Mouse (Mus musculus) heart, embryonic 11.5 days (tissue): ENCODE data around the gene Mrps18a. TPM values are rescaled to one million over a fixed set of nuclear protein-coding genes. Genes with fewer than 3 reads are reported as not detected.
A peak's percentile ranks its signal among the peaks of the same experiment; 100 is the strongest.

Source experiments
- ATAC-seq: fragments of 200-750 bp; cut with Nextera tagmentation; replicated peaks from 2 replicates; pipeline ENCODE4 v1.8.0; 2017; ENCODE audit warnings: moderate library complexity; ENCODE audit not compliant: insufficient number of reproducible peaks, low FRiP score, low TSS enrichment
- H3K27ac ChIP-seq: fragments of 300-500 bp; sonication (generic); 2 replicates; pipeline ENCODE4 v1.5.1; 2014; ENCODE audit warnings: mild to moderate bottlenecking, low read depth, low read length
- H3K27me3 ChIP-seq: fragments of 300-500 bp; sonication (generic); 2 replicates; pipeline ENCODE4 v1.6.1; 2014; ENCODE audit warnings: mild to moderate bottlenecking, low read length, mixed read lengths; ENCODE audit not compliant: control insufficient read depth, insufficient read depth
- H3K36me3 ChIP-seq: fragments of 300-500 bp; sonication (generic); 2 replicates; pipeline ENCODE4 v1.6.1; 2014; ENCODE audit warnings: mild to moderate bottlenecking, low read length, moderate library complexity, mixed read lengths; ENCODE audit not compliant: control insufficient read depth, insufficient read depth
- H3K4me1 ChIP-seq: fragments of 300-500 bp; sonication (generic); 2 replicates; pipeline ENCODE4 v1.6.1; 2014; ENCODE audit warnings: low read length; ENCODE audit not compliant: control insufficient read depth, insufficient read depth
- H3K4me2 ChIP-seq: fragments of 300-500 bp; sonication (generic); 2 replicates; pipeline ENCODE4 v1.6.1; 2014; ENCODE audit warnings: mild to moderate bottlenecking, moderate library complexity
- H3K4me3 ChIP-seq: fragments of 300-500 bp; sonication (generic); 2 replicates; pipeline ENCODE4 v1.5.1; 2014; ENCODE audit warnings: low read depth, low read length
- H3K9ac ChIP-seq: fragments of 300-500 bp; sonication (generic); 2 replicates; pipeline ENCODE4 v1.6.1; 2014; ENCODE audit warnings: mild to moderate bottlenecking, low read depth, low read length, moderate library complexity
- H3K9me3 ChIP-seq: fragments of 300-500 bp; sonication (generic); replicated peaks from 2 replicates; pipeline ENCODE4 v1.6.1; 2016; ENCODE audit warnings: low read length; ENCODE audit not compliant: control insufficient read depth
- WGBS: fragments of 180-500 bp; shearing (Covaris S2); extraction: QIAGEN DNeasy Blood & Tissue Kit; methylation state at CpG from one replicate; pipeline ENCODE4 v1.1.7; 2014; ENCODE audit not compliant: insufficient replicate concordance; 5-methylcytosine and 5-hydroxymethylcytosine counted together
- polyA plus RNA-seq: library from polyadenylated mRNA; unstranded; fragments of >200 nt; fragmentation: Nextera tagmentation; extraction: Ambion mirVana; gene quantifications from 2 replicates; pipeline ENCODE4 v1.2.1, GENCODE M21; 2014

The Mrps18a gene
- polyA plus RNA-seq, 1 experiment from 2014 or later: 123 TPM

GRCm38 (mm10) chr17:46160686-46161085 is 49.9 kb downstream of the Mrps18a start, which contains the start of gene Gtpbp2:
Gene Gtpbp2 (plus strand): TSS chr17:46161032.
- Histone ChIP-seq H3K4me3 (peak within 1 kb of the TSS; percentile 63), H3K36me3 (peaks cover 15% of the 10 kb centered on the region), H3K9ac (peak within 1 kb of the TSS; percentile 87), H3K4me2 (peak within 1 kb of the TSS; percentile 84), H3K9me3 (no peaks in the 10 kb centered on the region), H3K27ac (peak within 1 kb of the TSS; percentile 91), H3K4me1 (peaks cover 24% of the 10 kb centered on the region), H3K27me3 (no peaks in the 10 kb centered on the region)
- under 1% methylated on average over 23 of the region's 23 CpGs for WGBS
- peak; percentile 87 for ATAC-seq

GRCm38 (mm10) chr17:46161179-46161578 is 50.4 kb downstream of the Mrps18a start:
- under 1% methylated on average over 18 of the region's 19 CpGs for WGBS
- peaks cover 24% of the 10 kb centered on the region for H3K4me1 ChIP-seq
- peak overlapping the region; percentile 87 for H3K9ac ChIP-seq
- H3K9me3 ChIP-seq: no peaks in the 10 kb centered on the region
- ATAC-seq: no peak
- peak overlapping the region; percentile 63 for H3K4me3 ChIP-seq
- H3K27me3 ChIP-seq: no peaks in the 10 kb centered on the region
- peak overlapping the region; percentile 80 for H3K4me2 ChIP-seq
- peaks cover 20% of the 10 kb centered on the region for H3K36me3 ChIP-seq
- H3K27ac ChIP-seq: peak overlapping the region; percentile 67

GRCm38 (mm10) chr17:46161710-46162109 is 50.9 kb downstream of the Mrps18a start:
- peaks cover 25% of the 10 kb centered on the region for H3K36me3 ChIP-seq
- peak overlapping the region; percentile 63 for H3K4me3 ChIP-seq
- H3K27ac ChIP-seq: peak overlapping the region; percentile 67; the same call in 1 of the 2 replicates
- peak overlapping the region; percentile 80 for H3K4me2 ChIP-seq
- peak overlapping the region; percentile 87 for H3K9ac ChIP-seq
- ATAC-seq: no peak
- WGBS: 47% methylated on average over 9 of the region's 9 CpGs
- peaks cover 24% of the 10 kb centered on the region for H3K4me1 ChIP-seq
- H3K9me3 ChIP-seq: no peaks in the 10 kb centered on the region
- no peaks in the 10 kb centered on the region for H3K27me3 ChIP-seq

- Histone ChIP-seq H3K36me3 (peaks cover 30% of the 10 kb centered on the region), H3K9me3 (no peaks in the 10 kb centered on the region), H3K4me1 (peaks cover 24% of the 10 kb centered on the region), H3K9ac (no peak overlapping the region), H3K27ac (no peak overlapping the region), H3K4me3 (0 out of 2 replicates have a peak overlapping the region, but pooled peaks have one; percentile 14), H3K4me2 (peak overlapping the region; percentile 80), H3K27me3 (no peaks in the 10 kb centered on the region)
- no peak for ATAC-seq
- 87% methylated on average over 7 of the region's 7 CpGs for WGBS
Measured at GRCm38 (mm10) chr17:46162551-46162950, 51.8 kb downstream of the Mrps18a start.

- H3K4me3 ChIP-seq: no peak overlapping the region
- no peak overlapping the region for H3K27ac ChIP-seq
- H3K9me3 ChIP-seq: no peaks in the 10 kb centered on the region
- no peak for ATAC-seq
- peaks cover 25% of the 10 kb centered on the region for H3K4me1 ChIP-seq
- H3K27me3 ChIP-seq: no peaks in the 10 kb centered on the region
- H3K36me3 ChIP-seq: peaks cover 35% of the 10 kb centered on the region
- 69% methylated on average over 9 of the region's 9 CpGs for WGBS
- H3K4me2 ChIP-seq: peak overlapping the region; percentile 80
- no peak overlapping the region for H3K9ac ChIP-seq
Measured at GRCm38 (mm10) chr17:46162951-46163421, 52.2 kb downstream of the Mrps18a start.

- no peak overlapping the region for H3K4me3 ChIP-seq
- H3K27me3 ChIP-seq: no peaks in the 10 kb centered on the region
- ATAC-seq: no peak
- no peak overlapping the region for H3K4me2 ChIP-seq
- no peak overlapping the region for H3K27ac ChIP-seq
- 90% methylated on average over 8 of the region's 8 CpGs for WGBS
- H3K9me3 ChIP-seq: no peaks in the 10 kb centered on the region
- no peak overlapping the region for H3K9ac ChIP-seq
- H3K4me1 ChIP-seq: peaks cover 29% of the 10 kb centered on the region
- peaks cover 37% of the 10 kb centered on the region for H3K36me3 ChIP-seq
Measured at GRCm38 (mm10) chr17:46164301-46164700, 53.5 kb downstream of the Mrps18a start.

GRCm38 (mm10) chr17:46164791-46165190 is 54.0 kb downstream of the Mrps18a start:
- H3K4me3 ChIP-seq: no peak overlapping the region
- no peaks in the 10 kb centered on the region for H3K9me3 ChIP-seq
- H3K4me2 ChIP-seq: no peak overlapping the region
- no peak overlapping the region for H3K27ac ChIP-seq
- WGBS: 92% methylated on average over 10 of the region's 10 CpGs
- peaks cover 24% of the 10 kb centered on the region for H3K4me1 ChIP-seq
- H3K27me3 ChIP-seq: no peaks in the 10 kb centered on the region
- peaks cover 38% of the 10 kb centered on the region for H3K36me3 ChIP-seq
- ATAC-seq: no peak
- no peak overlapping the region for H3K9ac ChIP-seq

- H3K27me3 ChIP-seq: no peaks in the 10 kb centered on the region
- H3K9ac ChIP-seq: no peak overlapping the region
- peaks cover 22% of the 10 kb centered on the region for H3K4me1 ChIP-seq
- no peak overlapping the region for H3K4me3 ChIP-seq
- 86% methylated on average over 12 of the region's 12 CpGs for WGBS
- no peak overlapping the region for H3K4me2 ChIP-seq
- H3K36me3 ChIP-seq: peaks cover 40% of the 10 kb centered on the region
- no peaks in the 10 kb centered on the region for H3K9me3 ChIP-seq
- no peak overlapping the region for H3K27ac ChIP-seq
- ATAC-seq: no peak
Measured at GRCm38 (mm10) chr17:46165460-46165859, 54.7 kb downstream of the Mrps18a start.

GRCm38 (mm10) chr17:46166270-46166669 is 55.5 kb downstream of the Mrps18a start:
- Histone ChIP-seq H3K4me3 (no peak overlapping the region), H3K36me3 (peaks cover 44% of the 10 kb centered on the region), H3K27ac (no peak overlapping the region), H3K27me3 (no peaks in the 10 kb centered on the region), H3K4me2 (no peak overlapping the region), H3K9ac (no peak overlapping the region), H3K4me1 (peaks cover 22% of the 10 kb centered on the region), H3K9me3 (no peaks in the 10 kb centered on the region)
- no peak for ATAC-seq
- WGBS: 84% methylated on average over 5 of the region's 5 CpGs
